Mouse (Mus musculus): ENCODE data around the gene Znhit2.
A peak's percentile ranks its signal among the peaks of the same experiment; 100 is the strongest.
"Not testable (repeated sequence)": the region's sequence is repeated elsewhere in the genome, so short reads cannot be mapped to it uniquely, and the experiment has no call there.

Znhit2 gene

DNA sequence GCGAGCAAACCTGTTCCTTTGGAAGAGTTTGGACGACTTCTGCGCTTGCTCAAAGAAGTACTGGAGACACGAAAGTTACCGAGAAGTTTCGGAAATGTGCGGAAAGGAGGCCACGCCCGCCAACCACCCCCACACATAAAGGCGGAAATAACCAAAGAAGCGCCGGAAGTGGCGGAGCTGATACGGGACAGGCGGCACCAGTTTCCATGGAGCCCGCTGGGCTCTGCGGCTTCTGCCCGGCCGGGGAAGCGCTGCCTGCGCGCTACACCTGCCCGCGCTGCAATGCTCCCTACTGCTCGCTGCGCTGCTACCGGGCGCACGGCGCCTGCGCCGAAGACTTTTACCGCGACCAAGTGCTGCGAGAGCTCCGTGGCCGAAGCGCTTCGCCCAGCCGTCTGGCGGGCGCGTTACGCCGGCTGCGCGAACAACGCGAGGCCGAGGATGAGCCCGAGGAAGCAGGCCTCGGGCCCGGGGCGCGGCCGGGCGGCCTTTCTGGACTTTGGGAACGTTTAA lies at the start of gene Znhit2:
Gene Znhit2, plus strand, starts transcription at position 172 of the 513 bp plus-strand sequence.
- peak; percentile 94 for DNase-seq (ENCODE audit: low spot score)

DNA sequence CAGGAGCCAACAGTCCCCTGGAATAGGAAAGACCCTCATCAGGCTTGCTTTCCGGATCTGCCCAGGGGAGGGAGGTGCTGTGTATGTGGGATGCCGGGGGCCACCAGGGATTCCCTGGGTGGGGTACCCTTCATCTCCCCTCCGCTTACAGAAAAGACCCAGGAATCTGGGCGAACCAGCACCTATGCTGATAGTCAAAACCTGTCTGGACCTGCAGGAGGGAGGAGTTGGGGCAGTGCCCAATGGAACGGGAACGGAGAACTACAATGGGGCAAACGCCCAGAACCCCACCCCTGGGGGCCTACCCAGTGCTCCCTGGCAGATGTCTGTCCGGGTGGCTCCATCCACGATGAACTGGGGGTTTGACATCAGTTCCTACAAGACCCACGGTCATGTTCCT lies 47.3 kb upstream of the Znhit2 start:
- no peak for DNase-seq (ENCODE audit: low spot score)

DNA sequence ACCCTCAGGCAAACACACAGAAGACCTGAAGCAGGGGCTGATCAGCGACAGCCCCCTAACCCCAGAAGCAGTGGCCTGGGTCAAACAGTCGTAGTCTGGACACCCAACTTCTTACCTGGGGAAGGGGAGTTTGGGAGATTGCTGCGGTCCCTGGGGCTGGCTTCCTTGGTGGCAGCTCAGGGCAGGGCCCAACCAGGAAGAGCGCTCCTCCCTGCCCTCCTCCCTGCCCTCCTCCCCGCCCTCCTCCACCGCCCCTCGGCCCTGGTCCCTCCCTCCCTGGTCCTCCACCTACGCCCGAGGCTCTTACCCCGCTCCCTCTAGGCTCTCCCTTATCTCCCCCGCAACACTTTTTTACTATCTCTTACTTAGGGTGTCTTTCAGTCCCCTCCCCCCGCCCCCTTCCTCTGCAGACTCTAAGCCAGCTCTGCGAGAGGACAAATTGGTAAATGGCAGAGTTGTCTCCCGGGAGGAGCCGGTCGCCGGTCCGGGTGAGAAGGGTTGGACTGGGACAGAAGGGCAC lies 45.9 kb upstream of the Znhit2 start:
- DNase-seq (ENCODE audit: low spot score), result no peak

DNA sequence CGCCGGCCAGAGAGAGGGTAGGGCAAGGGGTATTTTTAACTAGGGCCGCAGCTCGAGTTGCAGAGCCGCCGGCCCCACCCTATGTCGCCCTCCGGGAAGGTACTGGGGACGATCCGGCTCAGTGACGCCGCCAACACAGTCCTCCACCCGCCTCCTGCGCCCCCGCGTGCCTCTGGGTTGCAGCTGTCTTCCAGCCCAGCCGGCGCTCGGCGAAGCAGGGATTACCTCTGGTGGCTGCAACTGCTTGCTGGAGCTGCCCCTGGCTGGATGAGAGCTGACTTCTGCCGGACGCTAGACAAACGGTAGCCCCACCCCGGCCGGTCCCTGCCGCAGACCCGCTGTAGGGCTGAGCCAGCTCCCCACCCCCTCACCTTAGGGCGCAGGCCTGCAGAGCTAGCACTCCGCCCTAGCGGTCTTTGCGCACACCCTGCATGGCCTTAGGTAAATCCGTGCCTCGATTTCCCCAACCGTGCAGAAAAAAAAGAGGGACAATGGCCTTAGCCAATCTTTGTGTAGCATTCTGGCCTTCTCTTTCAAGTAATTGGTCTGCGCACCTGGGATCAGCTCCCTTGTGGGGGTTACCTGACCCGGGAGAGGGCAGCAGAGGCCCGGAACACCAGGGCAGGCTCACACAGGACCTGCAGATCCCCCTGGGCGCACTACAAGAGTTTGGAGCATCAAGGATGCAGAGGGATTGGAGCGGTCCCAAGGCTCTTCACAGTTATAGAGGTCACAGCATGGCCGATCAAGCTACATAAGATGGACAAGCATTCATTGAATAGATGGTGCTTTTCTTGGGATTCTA lies 45.3 kb upstream of the Znhit2 start, which contains the start of gene Capn1:
Gene Capn1, minus strand, starts transcription at position 387 of the 805 bp plus-strand sequence.
- DNase-seq (ENCODE audit: low spot score), result peak; percentile 69

DNA sequence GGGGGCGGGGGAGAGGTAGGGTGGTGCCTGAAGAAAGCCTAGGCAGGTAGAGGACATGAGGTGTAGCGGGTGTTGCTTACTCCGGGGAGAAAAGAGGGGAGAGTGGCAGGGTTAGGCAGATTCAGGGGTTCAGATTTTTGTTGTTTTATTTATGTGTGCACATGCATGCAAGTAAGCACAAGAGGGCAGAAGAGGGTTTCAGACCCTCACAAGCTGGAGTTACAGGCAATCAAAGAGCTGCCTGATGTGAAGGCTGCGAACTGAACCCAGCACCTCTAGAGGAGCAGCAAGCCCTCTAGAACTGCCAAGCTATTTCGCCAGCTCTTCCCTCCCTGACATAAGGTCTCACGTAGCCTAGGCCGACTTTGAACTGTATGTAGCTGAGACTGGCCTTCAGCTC lies 44.5 kb upstream of the Znhit2 start:
- no peak for DNase-seq (ENCODE audit: low spot score)

DNA sequence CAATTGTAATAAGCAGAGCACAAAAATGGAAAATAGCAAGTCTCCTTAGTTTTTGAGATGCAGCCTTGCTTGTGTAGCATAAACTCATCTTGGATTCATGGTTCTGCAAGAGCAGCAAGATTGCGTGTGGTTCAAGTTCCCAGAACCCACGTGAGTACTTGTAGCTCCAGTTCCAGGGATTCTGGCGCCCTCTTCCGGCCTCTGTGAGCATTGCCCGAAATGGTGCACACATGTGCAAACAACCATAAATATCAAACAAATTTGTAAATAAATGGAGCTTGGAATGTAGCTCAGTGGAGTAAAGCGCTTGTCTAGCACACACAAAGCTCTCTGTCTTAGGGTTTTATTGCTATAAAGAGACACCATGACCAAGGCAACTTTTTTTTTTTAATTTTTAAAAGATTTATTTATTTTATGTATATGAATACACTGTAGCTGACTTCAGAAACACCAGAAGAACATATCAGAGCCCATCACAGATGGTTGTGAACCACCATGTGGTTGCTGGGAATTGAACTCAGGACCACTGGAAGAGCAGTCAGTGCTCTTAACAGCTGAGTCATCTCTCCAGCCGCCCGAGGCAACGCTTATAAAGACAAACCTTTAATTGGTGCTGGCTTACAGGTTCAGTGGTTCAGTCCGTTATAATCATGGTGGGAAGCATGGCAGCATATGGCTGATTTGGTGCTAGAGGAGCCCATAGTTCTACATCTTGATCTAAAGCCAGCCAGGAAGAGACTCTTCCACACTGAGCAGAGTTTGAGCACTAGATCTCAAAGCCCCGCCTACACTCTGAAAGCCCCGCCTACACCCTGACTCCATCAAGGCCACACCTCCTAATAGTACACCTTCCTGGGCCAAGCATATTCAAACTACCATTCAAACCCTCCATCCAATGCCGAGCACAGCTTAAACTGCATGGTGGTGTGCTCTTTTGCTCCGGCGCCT lies 42.6 kb upstream of the Znhit2 start:
- DNase-seq (ENCODE audit: low spot score), result peak; percentile 90

DNA sequence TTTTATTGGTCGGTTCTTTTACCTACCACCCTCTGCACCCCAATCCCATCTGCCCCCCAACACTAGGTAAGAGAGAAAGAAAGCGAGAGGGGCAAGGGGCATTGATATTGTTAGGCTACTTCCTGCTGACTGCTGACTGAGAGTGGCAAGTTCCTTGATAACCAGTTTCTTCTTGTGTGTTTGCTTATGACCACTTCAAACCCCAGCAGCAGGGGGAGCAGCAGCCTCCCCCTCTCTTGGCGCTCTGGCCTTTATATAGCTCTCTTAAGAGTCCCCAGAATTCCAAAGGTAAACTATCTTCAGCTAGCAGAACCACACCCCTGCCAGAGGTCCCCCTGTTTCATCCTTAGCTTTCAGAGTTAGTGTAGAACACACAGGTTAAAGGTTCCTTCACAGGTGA lies 40.7 kb upstream of the Znhit2 start:
- no peak for DNase-seq (ENCODE audit: low spot score)

DNA sequence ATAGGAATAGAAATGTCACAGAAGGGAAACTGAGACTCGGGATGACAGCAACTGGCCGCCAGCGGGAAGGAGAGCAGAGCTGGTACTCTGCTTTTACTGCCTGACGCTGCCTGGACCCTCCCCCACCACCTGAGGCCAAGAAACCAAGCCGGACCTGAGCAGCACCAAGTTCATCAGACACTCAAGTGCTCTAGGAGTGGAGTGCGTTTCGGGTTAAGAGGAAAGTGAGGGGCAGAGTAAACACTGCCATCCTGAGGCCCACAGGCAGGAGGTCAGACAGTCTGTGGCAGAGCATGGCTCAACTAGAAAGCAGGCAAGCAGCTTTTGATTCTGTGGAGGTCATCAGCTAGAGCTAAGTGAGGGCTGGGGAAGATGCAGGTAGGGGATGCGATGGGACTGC lies 37.9 kb upstream of the Znhit2 start:
- DNase-seq (ENCODE audit: low spot score), result no peak

DNA sequence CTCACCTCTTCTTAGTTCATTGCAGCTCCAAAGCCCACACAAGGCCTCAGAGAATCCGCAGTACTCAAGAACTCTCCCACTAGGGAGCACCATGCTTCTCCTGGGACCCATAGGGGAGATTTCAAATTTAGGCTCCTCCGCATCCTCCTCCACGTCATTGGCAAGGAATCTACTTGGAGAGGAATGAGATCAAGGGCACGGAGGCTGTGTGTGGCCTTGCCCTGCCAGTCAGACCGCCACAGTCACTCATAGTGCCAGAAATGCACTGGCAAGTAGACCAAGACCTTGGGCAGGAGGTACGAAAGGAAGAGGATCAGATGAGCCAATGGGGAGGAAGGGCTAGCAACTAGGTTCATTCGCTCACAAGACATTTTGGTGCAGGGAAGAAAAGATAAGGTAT lies 37.1 kb upstream of the Znhit2 start:
- no peak for DNase-seq (ENCODE audit: low spot score)

DNA sequence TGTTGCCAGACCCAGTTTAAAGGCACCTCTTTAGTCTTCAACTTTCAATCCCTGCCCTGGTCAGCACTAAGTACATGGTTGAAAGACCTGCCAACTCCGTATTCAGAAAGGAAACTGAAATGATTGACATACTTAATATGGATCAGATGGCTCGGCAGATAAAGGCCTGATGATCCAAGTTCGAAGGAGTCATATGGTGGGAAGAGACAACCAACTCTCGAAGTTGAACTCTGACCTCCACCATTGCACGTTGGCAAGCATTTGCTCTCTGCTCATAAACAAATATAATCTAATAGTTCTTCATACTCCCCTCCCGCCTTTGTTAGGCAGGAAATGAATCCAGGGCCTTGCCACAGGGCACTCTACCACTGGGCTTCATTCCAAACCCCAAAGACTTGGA lies 32.0 kb upstream of the Znhit2 start:
- no peak for DNase-seq (ENCODE audit: low spot score)

DNA sequence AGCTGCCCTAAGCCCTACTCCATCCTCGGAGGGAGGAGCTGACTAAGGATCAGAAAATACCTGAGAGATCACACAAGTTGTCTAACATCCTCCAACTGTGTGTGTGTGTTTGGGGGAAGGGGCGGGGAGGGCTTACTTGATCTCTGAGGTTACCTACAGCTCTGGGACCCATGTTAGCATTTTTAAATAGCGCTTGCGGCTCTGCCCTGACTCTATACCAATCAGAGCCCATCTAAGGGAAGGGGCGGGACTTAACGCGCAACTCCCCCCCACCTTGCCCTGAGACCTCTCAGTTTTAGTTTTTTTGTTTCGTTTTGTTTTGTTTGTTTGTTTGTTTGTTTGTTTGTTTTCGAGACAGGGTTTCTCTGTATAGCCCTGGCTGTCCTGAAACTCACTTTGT lies 31.6 kb upstream of the Znhit2 start:
- DNase-seq (ENCODE audit: low spot score), result no peak

DNA sequence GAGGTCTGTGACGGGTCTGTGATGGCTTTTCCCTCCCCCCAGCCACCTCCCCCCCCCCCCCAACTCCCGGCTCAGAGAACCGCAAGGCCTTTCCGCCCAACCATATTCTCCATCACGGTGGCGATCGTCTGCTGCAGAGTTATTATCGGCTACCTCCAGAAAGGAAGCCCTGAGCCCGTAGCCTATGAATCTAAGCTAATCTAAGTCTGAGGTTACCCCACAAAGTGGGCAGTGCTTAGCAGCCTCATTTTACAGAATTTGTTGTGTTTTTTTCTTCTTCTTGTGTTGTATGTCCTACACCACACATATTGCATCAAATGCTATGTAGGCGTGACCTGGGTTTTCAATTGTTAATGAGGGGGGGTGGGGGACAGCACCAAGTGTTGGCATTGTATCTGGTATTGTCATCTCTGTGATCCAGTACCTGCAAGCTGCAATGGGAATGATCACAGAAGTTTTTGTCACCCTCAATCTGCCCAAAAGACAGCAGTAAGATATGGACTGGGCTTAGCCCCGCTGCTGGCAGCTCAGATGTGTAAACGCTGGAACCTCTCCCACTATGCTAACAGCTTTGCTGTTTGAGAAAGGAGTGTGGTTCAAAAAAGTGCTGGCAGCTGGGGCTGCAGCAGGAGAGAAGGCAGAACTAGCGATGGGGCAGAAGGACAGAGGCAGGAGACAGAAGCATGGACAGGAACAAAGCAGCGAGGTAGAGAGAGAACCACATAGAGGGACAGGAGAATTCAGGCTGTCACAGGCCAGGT lies 30.3 kb upstream of the Znhit2 start:
- DNase-seq (ENCODE audit: low spot score), result no peak

DNA sequence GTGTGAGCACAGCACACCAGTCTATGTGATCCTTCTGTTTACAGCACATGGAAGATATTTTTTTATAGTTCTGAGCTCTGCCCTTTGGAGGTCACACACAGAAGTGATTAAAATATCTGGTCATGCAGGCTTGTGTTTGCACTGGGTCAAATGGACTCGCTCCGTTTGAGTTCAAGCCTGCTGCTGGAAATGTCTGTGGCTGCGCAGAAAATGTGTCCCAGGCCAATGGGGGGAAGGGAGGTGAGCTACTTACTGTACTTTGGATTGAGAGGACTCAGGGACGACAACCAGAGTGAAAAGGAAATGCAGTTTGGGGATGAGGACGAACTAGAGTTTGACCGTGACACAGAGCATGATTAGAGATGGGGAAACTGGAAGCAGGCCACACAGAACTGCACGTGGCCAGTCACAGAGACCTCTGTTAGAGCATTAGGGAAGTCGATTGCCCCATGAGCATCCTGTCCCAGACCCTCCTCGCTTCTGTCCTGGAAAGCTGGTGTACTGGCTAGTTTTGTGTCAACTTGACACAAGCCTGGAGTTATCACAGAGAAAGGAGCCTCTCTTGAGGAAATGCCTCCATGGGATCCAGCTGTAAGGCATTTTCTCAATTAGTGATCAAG lies 24.9 kb upstream of the Znhit2 start:
- no peak for DNase-seq (ENCODE audit: low spot score)

DNA sequence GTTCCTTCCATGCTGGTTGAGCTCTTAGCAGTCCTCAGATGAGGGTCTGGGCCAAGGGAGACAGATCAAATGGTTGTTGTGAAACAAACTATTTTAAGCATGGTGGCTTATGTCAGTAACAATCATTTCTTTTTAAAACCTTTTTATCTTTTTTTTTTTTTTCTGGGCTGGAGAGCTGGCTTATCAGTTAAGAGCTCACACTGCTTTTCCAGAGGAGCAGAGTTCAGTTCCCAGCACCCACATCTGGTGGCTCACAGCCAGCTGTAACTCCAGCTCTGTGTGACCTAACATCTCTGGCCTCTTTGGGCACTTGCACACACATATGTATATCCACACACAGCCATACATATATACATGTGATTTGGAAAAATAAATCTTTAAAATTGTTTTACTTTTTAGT lies 23.3 kb upstream of the Znhit2 start:
- no peak for DNase-seq (ENCODE audit: low spot score)

DNA sequence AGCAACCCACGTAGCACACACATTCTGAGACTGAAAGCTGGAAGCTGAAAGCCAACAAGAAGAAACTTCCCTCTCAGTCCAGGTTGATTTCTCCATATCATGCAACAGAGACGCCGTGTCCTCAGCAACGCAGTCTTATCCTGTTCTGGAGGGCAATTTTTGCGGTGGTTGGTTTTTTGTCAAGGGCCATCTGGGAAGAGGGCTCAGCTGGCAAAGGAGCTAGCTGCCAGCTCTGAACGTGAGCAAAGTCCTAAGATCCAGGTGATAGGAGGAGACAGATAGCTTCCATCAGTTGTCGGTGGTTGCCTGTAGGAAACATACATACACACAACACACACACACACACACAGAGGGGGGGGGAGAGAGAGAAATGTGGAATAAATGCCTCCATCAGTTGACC lies 22.7 kb upstream of the Znhit2 start:
- no peak for DNase-seq (ENCODE audit: low spot score)

DNA sequence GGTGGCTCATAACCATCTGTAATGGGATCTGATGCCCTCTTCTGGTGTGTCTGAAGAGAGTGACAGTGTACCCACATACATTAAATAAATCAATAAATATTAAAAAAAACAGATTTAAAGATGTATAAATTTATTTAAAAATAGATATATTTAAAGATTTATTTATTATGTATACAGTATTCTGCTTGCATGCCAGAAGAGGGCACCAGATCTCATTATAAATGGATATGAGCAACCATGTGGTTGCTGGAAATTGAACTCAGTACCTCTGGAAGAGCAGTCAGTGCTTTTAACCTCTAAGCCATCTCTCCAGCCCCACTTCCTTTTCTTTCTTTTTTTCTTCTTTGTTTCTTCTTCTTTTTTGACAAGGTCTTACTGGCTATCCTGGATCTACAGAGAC lies 21.0 kb upstream of the Znhit2 start:
- DNase-seq (ENCODE audit: low spot score), result no peak

DNA sequence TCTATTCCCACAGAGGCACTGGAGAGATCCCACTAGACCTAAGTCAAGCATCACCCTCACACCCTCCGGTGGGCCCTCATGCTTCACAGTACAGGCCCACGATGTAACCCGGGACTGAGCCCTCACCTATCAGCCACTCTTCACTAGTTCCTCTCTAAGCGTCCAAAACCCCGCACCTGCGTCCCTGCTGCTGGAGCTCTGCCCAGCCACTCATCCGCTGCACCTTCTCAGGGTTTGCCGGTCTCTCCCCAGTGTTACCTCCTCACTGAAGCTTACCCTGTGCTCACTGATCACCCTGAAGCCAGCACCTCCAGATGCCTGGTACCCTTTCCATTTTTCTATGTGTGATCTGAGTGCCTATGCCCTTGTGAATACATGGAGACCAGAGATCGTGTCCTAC lies 18.7 kb upstream of the Znhit2 start:
- no peak for DNase-seq (ENCODE audit: low spot score)

DNA sequence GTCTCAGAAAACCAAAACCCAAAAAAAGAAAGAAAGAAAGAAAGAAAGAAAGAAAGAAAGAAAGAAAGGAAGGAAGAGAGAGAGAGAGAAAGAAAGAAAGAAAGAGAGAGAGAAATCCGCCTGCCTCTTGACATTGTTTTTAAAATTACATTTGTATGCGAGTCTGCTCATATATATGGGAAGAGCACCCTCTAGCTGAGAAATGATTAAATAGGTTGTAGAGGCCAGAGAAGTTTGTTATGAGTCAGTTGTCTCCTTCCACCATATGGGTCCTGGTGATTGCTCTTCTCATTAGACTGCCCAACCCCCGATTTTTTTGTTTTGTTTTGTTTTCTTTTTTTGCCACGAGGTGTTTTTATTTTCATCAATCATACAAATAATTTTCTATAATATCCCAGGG lies 16.9 kb upstream of the Znhit2 start:
- DNase-seq (ENCODE audit: low spot score), result not testable (repeated sequence)

DNA sequence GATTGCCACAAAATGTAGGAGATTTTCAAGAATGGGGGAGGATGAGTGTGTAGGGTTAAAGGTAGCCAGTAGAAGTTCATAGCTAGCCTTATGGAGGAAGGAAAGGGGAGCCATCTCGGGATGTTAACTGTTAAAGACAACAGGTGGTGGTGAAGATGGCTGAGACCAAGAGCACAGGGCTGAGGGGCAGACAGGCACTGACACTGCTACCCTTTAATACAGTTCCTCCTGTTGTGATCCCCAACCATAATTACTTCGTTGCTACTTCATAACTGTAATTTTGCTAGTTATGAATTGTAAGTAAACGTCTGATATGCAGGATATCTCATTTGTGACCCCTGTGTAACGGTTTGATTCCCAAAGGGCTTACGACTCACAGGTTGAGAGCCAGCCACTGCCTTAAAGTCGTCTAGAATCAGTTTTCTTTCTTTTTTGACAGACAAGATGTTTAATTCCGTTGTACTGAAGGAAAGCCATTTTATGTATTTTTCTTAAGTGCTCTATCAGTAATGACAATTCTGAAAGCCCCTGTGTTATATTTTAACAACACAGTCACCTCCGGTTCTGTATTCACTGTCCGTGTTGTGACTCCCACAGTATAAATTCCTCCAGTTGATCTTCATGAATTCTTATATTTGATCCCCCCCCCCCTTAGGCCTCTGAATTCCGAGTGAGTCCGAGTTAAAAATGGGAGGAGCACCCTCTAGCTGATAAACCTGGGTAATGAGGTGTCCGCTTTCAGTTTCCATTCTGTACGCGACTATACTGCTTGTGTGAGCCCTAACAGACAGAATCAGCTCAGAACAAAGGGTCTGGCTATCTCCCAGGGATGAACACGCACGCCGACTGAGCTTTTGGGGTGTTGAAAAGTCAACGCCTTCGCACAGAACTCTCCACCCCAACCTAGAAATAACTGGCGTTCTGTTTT lies 15.4 kb upstream of the Znhit2 start:
- DNase-seq (ENCODE audit: low spot score), result no peak
